Mouse (Mus musculus) adrenal gland, adult 18-20 months (tissue): ENCODE measurements around the gene Rnf225. TPM values are rescaled to one million over a fixed set of nuclear protein-coding genes. Genes with fewer than 3 reads are reported as not detected.
A peak's percentile ranks its signal among the peaks of the same experiment; 100 is the strongest.
"Not testable (repeated sequence)": the region's sequence is repeated elsewhere in the genome, so short reads cannot be mapped to it uniquely, and the experiment has no call there.

Experiments
- DNase-seq, 2 experiments: peaks; one replicate each; pipeline ENCODE4 v3.0.0; 2021 to 2022; ENCODE audit warnings: low spot score in 2 of 2
- long read RNA-seq, 2 experiments: library from polyadenylated mRNA; stranded (forward); transcript quantifications; one replicate each; pipeline ENCODE4 v2.0.0; 2021
- total RNA-seq, 2 experiments: library from RNA; stranded (reverse); gene quantifications; 1 replicate in 1 of 2; 2 replicates in 1 of 2; pipeline ENCODE4 v1.2.3; 2021

The Rnf225 gene
- total RNA-seq, result under 1 TPM; 0.30 to 0.45 TPM
- long read RNA-seq, experiment 1, result 0 reads
- long read RNA-seq, experiment 2, result 0 reads

DNA sequence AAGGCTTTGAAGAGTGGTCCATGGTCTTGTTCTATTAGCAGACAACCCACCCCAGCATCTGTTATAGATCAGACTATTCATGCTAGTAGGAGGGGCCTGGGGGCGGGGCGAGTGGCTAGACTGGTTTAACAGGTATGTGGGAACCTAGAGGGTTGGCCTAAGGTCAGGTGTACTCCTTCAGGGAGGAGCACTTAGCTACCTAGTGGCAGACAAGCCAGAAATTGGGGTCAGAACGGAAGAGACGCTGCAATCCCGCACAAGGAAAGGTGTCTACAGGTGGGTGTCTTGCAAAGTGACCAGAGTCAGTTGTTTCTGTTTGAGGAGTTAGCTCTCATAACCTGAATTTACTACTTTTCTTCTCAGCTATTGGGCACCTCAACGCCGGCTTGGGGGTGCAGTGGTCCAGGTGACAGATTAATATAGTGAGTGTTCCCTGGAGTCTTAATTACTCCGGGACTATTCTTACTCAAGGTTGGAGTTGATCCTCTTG lies at the start of gene Rnf225:
TSS of gene Rnf225 (plus strand) at position 226 of the 490 bp plus-strand sequence.
- DNase-seq, result no peak

DNA sequence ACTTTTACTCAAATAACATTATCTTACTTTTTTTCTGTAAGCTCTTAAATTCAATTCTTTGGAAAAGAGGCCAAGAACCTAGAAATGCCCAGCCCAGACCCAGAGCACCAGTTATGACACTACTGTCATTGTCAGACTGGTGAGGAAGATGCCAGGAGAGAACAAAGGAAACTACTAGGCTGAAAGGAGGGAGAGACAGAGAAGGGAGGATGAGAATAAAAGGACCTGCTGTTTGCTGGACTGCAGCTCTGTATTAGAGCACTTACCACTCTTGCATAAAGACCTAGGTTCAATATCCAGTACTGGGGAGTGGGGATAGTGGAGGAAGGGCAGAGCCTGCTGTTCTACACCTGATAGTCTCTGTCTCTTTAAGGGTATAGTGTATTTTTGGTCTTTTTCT lies 47.2 kb upstream of the Rnf225 start:
- no peak for DNase-seq

DNA sequence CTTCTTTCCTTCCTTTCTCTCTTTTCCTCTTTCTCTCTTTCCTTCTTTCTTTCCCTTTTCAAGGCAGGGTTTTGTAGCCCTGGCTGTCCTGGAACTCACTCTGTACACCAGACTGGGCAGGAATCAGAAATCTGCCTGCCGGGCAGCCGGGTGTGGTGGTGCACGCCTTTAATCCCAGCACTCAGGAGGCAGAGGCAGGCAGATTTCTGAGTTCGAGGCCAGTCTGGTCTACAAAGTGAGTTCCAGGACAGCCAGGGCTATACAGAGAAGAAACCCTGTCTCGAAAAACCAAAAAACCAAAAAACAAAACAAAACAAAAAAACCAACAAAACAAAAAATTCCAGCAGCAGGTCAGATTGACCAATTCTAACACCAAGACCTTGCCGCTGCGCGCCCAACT lies 46.7 kb upstream of the Rnf225 start:
- DNase-seq, result not testable (repeated sequence)

DNA sequence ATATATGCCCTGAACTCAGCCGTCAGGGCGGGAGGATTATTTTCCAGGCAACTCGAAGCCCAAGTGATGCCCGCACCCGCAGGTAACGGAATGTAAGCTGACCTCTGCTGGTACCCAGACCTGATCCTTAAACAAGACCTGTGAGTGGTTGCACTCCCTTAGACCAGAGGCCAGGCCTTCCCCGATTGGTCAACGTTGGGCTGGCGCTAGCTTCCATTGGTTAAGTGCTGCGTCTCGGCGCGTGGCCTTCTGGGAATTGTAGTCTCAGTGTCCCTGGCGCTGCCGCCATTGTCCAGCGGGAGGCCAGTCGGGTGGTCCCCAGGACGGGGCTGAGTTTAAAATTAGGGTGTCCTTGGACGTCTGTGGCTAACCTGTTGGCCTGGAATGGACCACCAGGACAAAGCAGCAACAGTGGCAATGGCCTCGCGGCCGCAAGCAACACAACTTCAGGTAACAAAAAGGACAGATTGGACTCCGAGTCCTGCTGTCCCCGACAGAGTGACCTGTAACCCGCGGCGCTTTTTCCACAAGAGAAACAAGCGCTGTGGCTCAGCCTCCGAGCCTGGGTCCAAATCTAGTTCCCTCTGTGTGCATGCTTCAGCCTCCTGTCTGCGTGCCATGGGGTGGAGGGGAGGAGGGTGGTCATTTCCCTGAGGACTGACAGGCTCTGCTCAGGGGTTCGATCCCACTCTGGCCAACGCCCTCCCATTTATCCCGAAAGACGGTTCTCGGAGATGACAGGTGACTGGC lies 46.1 kb upstream of the Rnf225 start, which contains the start of gene Zfp128:
TSS of gene Zfp128 (plus strand) at position 267 of the 750 bp plus-strand sequence.
- DNase-seq, result peak; percentile 85 to 86

DNA sequence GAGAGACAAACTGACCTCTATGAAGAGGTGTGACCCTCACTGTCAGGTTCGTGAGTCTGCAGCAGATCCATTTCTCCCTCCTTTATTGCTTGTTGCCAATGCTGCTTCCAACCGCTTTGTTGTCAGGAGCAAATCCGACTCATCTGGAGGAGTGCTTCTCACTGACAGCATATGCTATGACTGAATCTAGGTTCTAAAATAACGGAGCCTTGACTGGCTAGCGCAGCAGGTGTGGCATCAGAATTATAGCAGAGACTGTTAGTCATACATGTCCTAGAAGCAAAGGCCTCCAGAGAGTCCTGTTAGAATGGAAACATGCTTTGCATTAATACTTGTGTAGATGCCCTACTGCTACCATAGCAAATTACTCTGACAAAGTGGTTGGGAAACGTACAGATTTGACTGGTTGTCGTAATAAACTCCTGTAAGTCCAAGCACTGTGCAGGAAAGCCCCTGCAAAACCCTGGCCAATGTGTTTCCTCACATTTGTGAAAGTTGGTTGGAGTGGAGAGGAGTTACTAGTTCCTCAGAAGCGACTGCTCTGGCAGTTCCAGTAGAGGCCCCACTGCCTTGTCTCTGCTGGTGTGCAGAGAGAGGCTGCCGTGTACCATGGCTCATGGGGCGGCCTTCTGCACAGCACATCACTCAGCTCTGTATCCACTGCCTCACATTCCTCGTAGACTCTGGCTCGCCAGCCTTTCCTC lies 40.5 kb upstream of the Rnf225 start:
- DNase-seq, result no peak

DNA sequence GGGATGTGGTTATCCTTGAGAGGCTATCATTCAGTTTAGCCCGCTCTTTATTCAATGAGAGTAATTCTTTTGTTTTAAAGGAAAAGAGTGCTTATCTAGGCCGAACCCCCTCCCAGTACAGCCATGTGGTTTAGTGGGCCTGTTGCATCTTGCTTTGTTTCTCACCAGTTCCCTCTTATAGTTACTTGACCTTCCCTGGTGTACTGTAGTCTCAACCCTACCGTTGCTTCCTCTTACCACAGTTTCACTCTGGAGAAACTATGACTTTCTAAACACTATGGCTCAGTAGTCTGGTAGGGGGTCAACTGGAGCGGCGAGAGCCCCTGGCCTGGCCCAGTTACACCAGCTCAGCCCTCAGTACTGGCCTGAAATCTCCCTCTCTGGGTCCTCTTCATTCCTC lies 39.6 kb upstream of the Rnf225 start:
- no peak for DNase-seq

DNA sequence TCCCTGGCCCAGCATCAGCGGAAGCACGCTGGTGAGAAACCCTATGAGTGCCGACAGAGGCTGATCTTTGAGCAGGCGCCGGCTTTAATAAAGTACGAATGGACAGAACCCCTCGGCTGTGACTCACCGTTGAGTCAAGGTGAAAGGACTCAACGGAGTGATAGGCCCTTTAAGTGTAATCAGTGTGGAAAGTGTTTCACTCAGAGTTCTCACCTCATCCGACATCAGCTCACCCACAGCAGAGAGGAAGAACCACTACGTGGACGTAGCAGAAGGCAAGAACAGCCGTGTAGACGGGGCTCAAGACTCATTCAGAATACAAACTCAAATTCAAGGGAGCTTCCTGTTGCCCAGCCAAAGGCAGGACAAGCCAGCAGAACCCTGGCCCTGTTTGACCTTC lies 36.3 kb upstream of the Rnf225 start:
- no peak for DNase-seq

DNA sequence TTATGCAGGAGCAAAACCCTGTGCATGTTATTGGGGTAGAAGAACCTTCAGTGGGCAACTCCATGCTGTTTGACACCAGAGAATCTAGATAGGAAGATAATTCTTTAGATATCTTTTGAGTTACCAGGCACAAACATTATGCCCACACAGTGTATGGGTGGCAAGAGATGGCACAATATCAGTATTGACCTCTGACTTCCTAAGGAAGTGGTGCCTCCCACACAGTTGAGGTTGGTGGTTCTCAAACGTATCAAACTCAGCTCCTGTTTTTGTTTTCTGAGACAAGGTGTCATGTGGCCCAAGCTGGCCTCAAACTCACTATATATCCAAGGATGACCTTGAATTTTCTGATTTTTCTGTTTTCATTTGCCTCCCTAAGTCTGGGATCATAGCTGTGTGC lies 35.9 kb upstream of the Rnf225 start:
- no peak for DNase-seq

DNA sequence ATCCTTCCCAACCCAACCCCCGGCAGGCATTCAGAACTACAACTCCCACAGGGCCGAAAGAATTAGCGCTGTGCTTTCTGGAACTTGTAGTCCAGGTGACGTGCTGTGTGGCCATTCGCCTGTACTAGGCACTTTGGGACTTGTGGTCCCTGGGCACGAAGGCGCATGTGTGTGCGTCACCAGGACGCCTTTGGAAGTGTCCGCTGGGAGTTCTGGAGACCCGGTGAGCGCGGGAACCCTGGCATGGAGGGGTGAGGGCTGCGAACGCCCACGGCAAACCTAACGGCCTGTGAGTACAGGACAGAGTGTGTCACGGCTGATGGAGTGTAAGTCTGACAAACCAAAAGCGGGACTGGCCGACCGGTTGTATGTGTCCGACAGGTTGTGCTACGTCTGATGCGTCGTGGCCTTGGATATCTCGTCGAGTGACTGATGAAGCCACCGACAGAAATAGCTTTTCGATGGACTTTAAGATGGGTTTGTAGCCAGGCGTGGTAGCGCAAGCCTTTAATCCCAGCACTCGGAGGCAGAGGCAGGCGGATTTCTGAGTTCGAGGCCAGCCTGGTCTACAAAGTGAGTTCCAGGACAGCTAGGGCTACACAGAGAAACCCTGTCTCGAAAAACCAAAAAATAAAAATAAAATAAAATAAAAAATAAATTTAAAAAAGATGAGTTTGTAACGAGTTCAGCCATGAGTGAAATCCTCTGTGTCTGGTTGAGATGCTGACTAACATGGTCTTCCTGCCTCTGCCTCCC lies 29.4 kb upstream of the Rnf225 start, which contains the start of gene Zscan22:
TSS of gene Zscan22 (plus strand) at position 161 of the 756 bp plus-strand sequence.
- DNase-seq, result peak; percentile 78 to 79

DNA sequence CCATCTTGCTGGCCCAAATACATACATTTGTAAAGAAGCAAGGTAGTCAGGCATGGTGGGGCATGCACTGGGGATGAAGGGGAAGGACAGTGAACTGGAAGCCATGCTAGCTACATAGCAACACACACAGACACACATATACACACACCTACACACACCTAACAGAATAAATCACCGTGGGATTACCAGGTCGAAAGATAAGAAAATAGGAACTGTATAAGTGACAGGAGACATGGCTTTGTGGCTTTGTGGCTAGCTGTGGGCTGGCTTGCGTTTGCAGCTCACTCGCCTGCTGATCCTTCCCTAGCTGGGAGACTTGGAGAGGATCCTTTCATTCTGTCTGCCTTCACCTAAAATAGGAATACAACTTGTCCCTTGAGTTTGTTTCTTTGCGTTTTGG lies 25.7 kb upstream of the Rnf225 start:
- no peak for DNase-seq

DNA sequence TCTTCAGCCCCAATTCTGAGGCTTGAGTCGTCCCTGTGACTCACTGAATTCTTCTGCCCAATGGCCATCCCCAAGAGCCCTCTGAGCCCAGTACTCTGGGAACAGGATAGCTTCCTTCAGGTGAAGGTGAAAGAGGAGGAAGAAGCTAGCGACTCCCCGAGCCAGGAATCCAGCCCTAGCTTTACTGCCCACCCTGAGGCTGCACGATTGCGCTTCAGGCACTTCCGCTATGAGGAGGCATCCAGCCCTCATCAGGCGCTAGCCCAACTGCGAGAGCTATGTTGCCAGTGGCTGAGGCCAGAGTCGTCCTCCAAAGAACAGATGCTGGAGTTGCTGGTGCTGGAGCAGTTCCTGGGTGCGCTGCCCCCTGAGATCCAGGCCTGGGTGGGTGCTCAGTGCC lies 23.6 kb upstream of the Rnf225 start:
- DNase-seq, result no peak

DNA sequence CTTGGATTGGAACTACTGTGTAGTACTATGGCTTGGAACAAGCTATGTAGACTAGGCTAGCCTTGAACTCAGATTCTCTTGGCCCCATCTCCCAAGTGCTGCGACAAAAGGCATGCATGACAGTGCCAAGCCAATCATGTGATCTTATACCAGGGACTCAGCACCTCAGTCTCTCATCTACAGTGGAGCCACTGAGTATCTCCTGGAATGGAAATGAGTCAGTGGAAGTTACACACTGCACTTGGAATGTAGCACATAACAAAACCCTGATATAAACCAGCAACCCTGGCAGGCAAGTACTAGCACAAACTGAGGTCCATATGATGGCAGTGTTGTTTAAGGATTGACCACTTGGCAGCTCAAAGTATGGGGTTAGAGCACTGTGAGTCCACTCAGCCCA lies 22.1 kb upstream of the Rnf225 start:
- no peak for DNase-seq

DNA sequence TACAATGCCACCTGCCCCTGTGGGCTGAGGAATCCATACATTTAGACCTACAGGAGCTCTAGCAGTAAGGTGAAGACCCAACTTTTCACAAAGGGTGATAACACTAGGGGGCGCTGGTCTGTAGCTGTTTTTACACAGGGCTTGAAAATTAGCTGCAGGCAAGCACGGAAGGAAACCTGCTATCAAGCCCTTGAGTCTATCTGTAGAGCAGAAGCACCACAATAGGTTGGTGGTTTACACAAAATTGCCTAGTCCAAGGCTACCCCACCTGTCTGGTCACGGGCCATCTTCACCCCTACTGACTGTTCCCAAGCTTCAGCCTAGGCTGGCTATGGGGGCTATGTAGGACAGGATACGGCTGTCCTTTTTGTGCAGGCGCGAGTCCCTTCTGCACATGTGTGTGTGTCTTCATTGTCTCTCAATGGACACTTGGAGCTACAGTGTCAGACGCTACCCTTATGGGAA lies 17.7 kb upstream of the Rnf225 start:
- peak; percentile 72 to 74 for DNase-seq

DNA sequence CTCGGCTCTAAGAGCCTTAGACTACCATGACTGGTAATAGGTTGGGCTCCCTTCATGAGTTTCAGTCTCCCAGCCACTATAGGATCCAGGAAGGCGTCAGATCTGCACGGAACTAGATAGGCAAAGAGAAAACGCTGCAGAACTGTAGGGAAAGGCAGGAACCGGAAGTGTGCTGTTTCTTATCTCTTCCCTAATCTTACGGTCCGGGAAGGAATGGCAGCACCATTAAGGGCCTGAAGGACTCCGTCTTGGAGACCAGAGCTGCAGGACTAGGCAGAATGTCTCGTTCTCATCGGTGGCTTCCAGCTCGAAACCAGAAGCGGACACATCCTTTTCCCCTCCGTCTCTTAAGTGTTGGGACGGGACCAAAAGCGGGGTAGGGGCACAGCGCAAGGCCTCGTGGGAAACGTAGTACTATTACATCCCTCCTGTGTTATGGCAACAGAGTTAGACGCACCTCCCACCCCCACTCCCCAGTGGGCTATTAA lies 17.0 kb upstream of the Rnf225 start:
- peak; percentile 50 to 57 for DNase-seq

DNA sequence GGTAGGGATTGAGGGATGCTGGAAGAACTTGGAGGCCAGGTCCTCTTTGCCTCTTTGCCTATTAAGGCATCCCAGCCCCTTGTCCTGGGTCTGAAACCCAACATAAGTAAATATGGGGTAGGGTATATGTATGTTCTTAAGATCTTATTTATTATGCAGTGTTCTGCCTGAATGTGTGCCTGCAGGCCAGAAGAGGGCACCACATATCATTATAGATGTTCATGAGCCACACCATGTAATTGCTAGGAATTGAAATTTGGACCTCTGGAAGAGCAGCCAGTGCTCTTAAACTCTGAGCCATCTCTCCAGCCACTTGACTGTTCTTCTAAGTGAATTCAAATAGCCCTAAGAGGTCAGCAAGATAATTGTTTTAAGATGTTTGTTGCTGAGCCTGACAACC lies 13.7 kb upstream of the Rnf225 start:
- DNase-seq, result no peak

DNA sequence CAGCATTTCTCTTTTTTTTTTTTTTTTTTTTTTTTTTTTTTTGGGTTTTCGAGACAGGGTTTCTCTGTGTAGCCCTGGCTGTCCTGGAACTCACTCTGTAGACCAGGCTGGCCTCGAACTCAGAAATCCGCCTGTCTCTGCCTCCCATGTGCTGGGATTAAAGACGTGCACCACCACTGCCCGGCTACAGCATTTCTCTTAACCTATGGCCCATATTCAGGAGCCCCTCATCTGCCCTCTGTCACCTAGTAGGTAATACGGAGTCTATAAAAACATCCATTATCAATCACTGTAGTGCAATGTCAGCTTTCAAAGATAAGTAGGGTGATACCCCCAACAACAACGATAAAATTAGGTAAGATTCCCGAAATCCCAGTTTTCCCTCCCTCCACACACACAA lies 6.7 kb upstream of the Rnf225 start:
- not testable (repeated sequence) for DNase-seq

DNA sequence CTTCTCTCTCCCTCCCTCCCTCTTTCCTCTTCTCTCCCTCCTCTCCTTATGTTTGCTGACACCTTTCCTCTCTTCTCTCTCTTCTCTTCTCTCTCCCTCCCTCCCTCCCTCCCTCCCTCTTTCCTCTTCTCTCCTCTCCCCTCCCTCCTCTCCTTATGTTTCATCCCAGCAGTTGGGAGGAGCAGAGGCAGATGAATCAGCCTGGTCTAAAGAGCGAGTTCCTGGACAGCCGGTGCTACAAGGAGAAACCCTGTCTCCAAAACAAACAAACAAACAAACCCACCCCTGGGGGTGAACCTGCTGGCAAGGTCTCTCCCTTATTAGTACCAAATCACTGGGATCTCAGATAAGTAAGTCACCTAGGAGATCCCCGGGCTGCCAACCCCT lies 5.9 kb upstream of the Rnf225 start:
- DNase-seq, result no peak

DNA sequence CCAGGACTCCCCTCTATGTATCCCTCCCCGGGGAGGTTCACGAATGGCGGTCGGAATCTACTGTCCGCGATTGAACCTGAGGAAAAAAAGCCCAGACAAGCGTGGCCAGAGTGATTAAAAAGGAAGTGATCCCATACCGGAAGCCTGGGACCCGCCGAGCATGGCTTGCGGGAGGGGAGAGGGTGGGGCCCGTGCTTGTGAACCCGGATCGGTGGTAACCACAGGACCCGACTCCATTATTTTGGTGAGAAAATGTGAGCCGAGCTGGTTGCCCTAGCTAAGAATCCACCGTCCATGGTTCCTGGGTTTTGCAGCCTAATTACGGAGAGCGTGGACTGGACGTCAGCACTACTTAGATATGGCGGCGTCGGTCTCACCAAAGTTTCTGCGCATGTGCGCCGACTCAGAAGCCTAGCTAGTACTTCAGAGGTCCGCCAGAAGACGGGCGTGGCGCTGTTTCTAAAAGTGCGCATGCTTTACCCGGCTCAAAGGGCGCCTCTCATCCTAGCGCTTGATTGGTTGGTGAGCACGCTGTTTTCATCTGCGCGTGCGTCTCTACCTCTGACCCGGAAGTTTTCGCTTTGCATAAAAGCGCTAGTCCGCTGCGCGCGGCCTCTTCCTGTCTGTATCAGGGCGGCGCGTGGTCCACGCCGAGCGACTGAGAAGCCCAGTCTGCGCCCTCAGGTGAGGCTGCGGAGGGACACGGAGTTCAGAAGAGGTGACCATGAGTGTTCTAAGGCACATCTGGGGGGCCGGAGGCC lies 5.3 kb upstream of the Rnf225 start, which contains the start of gene Rps5:
TSS of gene Rps5 (plus strand) at position 586 of the 761 bp plus-strand sequence.
- peak; percentile 92 to 95 for DNase-seq

DNA sequence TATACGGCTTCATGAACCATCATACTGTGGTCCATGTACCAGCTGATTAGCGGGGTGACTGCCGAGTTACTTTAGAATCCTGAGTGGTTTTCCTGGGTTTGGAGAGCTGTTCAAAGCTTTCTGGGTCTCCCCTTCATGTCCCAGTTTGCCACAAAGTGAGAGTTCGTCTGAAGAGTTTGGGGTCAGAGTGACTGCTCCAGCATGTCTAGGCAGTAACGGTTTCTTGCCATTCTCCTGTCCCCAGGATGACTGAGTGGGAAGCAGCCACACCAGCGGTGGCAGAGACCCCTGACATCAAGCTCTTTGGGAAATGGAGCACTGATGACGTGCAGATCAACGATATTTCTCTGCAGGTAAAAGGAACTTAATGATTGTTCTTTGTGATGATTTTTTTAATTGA lies 4.5 kb upstream of the Rnf225 start:
- DNase-seq, result no peak

DNA sequence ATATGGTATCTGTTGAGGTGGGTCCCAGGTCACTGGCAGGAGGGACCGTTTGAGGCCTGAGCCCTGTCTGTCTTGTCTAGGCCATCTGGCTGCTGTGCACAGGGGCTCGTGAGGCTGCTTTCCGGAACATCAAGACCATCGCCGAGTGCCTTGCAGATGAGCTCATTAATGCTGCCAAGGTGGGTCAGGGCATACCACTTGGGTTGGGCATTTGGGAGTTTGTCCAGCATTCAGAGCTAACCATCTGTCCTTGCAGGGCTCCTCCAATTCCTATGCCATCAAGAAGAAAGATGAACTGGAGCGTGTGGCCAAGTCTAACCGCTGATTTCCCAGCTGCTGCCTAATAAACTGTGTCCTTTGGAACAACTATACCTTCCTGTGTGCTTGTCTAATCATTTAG lies 900 bp upstream of the Rnf225 start:
- no peak for DNase-seq
